Mouse (Mus musculus) G1E (cell line): ENCODE measurements around the gene Ankk1. TPM values are rescaled to one million over a fixed set of nuclear protein-coding genes. Genes with fewer than 3 reads are reported as not detected.

ENCODE experiments used
- ATAC-seq: 2 replicates; pipeline ENCODE4 v1.8.0; 2016; ENCODE audit warnings: mild to moderate bottlenecking; ENCODE audit not compliant: insufficient number of reproducible peaks, poor library complexity, low FRiP score, severe bottlenecking; ENCODE audit errors: extremely low read depth
- DNase-seq: peaks from one replicate; pipeline ENCODE4 v3.0.0; 2012; ENCODE audit warnings: low spot score
- H3K27me3 ChIP-seq: 2 replicates; pipeline ENCODE4 v1.6.1; 2012; ENCODE audit warnings: mild to moderate bottlenecking, low read length, inconsistent platforms; ENCODE audit not compliant: insufficient read depth
- H3K36me3 ChIP-seq: replicated peaks from 2 replicates; pipeline ENCODE3; 2012; ENCODE audit warnings: mild to moderate bottlenecking, inconsistent platforms
- H3K4me1 ChIP-seq: 2 replicates; pipeline ENCODE4 v1.6.1; 2012; ENCODE audit warnings: low read depth, low read length, inconsistent platforms, mixed read lengths; ENCODE audit not compliant: insufficient read depth
- H3K4me3 ChIP-seq: 2 replicates; pipeline ENCODE4 v1.5.1; 2012; ENCODE audit warnings: low read depth, mild to moderate bottlenecking, inconsistent platforms, low read length, moderate library complexity, mixed read lengths
- H3K9me3 ChIP-seq: replicated peaks from 2 replicates; pipeline ENCODE4 v1.6.1; 2012; ENCODE audit warnings: inconsistent platforms
- CTCF ChIP-seq: IDR thresholded peaks from 2 replicates; pipeline ENCODE4 v1.5.1; 2012; ENCODE audit warnings: low read depth, low read length, inconsistent platforms, mixed read lengths
- GATA1 ChIP-seq: IDR thresholded peaks from 2 replicates; pipeline ENCODE4 v1.6.1; 2012; ENCODE audit warnings: borderline replicate concordance, low read length, inconsistent platforms, mixed read lengths
- GATA2 ChIP-seq: IDR thresholded peaks from 2 replicates; pipeline ENCODE4 v1.6.1; 2012; ENCODE audit warnings: low read depth, low read length, inconsistent platforms, borderline replicate concordance
- POLR2AphosphoS5 ChIP-seq: IDR thresholded peaks from 2 replicates; pipeline ENCODE4 v1.6.1; 2012; ENCODE audit warnings: low read depth, low read length, inconsistent platforms; ENCODE audit not compliant: insufficient replicate concordance
- TAL1 ChIP-seq: conservative IDR thresholded peaks from 2 replicates; pipeline ENCODE4 v1.6.1; 2012; ENCODE audit warnings: low read depth, low read length, inconsistent platforms, mixed read lengths
- polyA plus RNA-seq: library from polyadenylated mRNA; stranded (reverse); fragments of >175 nt; gene quantifications from 2 replicates; pipeline ENCODE4 v1.2.3, GENCODE M21; 2012
- total RNA-seq, 2 experiments: library from RNA; stranded (forward) in 1 of 2; stranded (reverse) in 1 of 2; fragments of 200-1000 nt in 1 of 2; fragments of >200 nt in 1 of 2; fragmentation: Nextera tagmentation in 1 of 2; gene quantifications; 2 replicates each; pipeline ENCODE4 v1.2.3; 2014 to 2017

The Ankk1 gene
- total and polyA plus RNA-seq, 3 experiments = 0.05 TPM; not detected in 2

DNA sequence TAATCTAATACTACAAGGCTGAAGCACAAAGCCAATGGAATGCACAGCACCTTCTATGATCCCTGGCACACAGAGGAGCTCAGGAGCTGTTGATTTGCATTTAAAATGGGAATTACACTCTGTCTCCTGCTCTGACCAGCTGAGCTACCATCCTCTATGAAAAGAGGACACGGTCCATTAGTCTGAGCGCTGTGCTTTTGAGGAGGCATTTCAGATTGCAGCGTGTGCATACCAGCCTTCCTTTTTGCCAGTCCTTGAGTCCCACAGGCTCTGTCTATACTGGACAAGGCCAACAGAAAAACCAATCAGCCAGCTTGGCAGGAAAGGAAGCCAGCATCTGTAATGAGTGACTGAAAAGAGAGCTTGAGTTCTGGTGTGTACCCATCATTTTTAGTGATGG lies 42.8 kb downstream of the Ankk1 start:
- Histone ChIP-seq H3K27me3 (no peaks in the 10 kb centered on the region), H3K9me3 (no peaks in the 10 kb centered on the region), H3K4me3 (no peak overlapping the region), H3K36me3 (no peaks in the 10 kb centered on the region), H3K4me1 (no peaks in the 10 kb centered on the region)
- no peak for TF ChIP-seq GATA2
- TF ChIP-seq TAL1 = no peak
- TF ChIP-seq POLR2AphosphoS5 = no peak
- TF ChIP-seq CTCF = no peak
- TF ChIP-seq GATA1 = no peak
- ATAC-seq = no peak
- no peak for DNase-seq

GRCm38 (mm10) chr9:49379962-49380361 lies 46.9 kb downstream of the Ankk1 start:
- Histone ChIP-seq H3K4me3 (no peak overlapping the region), H3K27me3 (no peaks in the 10 kb centered on the region), H3K9me3 (no peaks in the 10 kb centered on the region), H3K36me3 (no peaks in the 10 kb centered on the region), H3K4me1 (no peaks in the 10 kb centered on the region)
- DNase-seq = no peak
- TF ChIP-seq CTCF (no peak), GATA2 (no peak), TAL1 (no peak), POLR2AphosphoS5 (no peak), GATA1 (no peak)
- no peak for ATAC-seq

DNA sequence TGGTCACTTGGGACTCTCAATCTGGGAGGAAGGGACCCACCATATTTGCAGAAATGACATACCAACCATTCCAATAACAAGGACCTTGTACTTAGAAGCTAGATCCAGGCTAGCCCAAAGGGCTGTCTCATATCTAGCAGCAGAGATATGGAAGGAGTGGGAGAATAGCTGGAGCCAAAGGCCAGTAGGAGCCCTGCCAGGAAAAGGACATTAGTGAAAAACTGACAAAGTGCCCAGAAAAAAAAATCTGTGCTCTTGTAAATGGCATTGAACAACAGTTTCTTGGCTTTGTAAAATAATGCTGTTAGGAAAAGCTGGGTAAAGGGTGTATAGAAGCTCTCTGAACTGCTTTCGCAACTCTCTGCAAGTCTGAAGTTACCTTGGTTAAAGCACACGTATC lies 52.9 kb downstream of the Ankk1 start:
- TF ChIP-seq GATA2 (no peak), TAL1 (no peak), CTCF (no peak), GATA1 (no peak), POLR2AphosphoS5 (no peak)
- Histone ChIP-seq H3K36me3 (no peaks in the 10 kb centered on the region), H3K4me3 (no peak overlapping the region), H3K27me3 (no peaks in the 10 kb centered on the region), H3K9me3 (no peaks in the 10 kb centered on the region), H3K4me1 (no peaks in the 10 kb centered on the region)
- DNase-seq (no peak), ATAC-seq (no peak)

- no peak for ATAC-seq
- H3K4me1 ChIP-seq = no peaks in the 10 kb centered on the region
- no peaks in the 10 kb centered on the region for H3K36me3 ChIP-seq
- no peaks in the 10 kb centered on the region for H3K27me3 ChIP-seq
- H3K4me3 ChIP-seq = no peak overlapping the region
- H3K9me3 ChIP-seq = no peaks in the 10 kb centered on the region
- no peak for DNase-seq
- TF ChIP-seq TAL1 (no peak), POLR2AphosphoS5 (no peak), GATA1 (no peak), GATA2 (no peak), CTCF (no peak)
Observed at GRCm38 (mm10) chr9:49365763-49366162, 61.1 kb downstream of the Ankk1 start.

Other genes with a start within 250 kb of the Ankk1 start
- gene Gm4894, start 176.5 kb downstream of the Ankk1 start, total RNA-seq (2014; fragmentation: Nextera tagmentation) = not detected in 2 replicates
- gene Gm4894, start 176.5 kb downstream of the Ankk1 start, total RNA-seq (2017) = 0.11 and 0.23 TPM in 2 replicates
- gene Gm4894, start 176.5 kb downstream of the Ankk1 start, polyA plus RNA-seq = not detected in 2 replicates
- not detected in 2 replicates for gene Drd2, start 86.4 kb downstream of the Ankk1 start, total RNA-seq (2014; fragmentation: Nextera tagmentation)
- 0.06 and 0.11 TPM in 2 replicates for gene Drd2, start 86.4 kb downstream of the Ankk1 start, total RNA-seq (2017)
- not detected in 2 replicates for gene Drd2, start 86.4 kb downstream of the Ankk1 start, polyA plus RNA-seq
- gene Ttc12, start 59.2 kb upstream of the Ankk1 start, total RNA-seq (2014; fragmentation: Nextera tagmentation) = 0.98 TPM in 1 of 2 replicates, not detected in the other
- 0.98 and 1.6 TPM in 2 replicates for gene Ttc12, start 59.2 kb upstream of the Ankk1 start, total RNA-seq (2017)
- not detected in 2 replicates for gene Ttc12, start 59.2 kb upstream of the Ankk1 start, polyA plus RNA-seq